Mouse (Mus musculus): ENCODE results near the gene Rngtt.

- TF ChIP-seq CTCF (IDR thresholded peaks at IDR 0.05; ENCODE audit: low read depth) (no peak), EP300 (IDR thresholded peaks at IDR 0.05; ENCODE audit: low read depth) (no peak)
Observed at GRCm38 (mm10) chr4:33526092-33526491, 216.0 kb downstream of the Rngtt start.
